Mouse (Mus musculus) lung, postnatal 36 days (tissue): ENCODE measurements around the gene Ppp1r17.

Source experiments
- DNase-seq: peaks from one replicate; pipeline ENCODE4 v3.0.0; 2022; ENCODE audit warnings: mixed read lengths

Gene Ppp1r17

DNA sequence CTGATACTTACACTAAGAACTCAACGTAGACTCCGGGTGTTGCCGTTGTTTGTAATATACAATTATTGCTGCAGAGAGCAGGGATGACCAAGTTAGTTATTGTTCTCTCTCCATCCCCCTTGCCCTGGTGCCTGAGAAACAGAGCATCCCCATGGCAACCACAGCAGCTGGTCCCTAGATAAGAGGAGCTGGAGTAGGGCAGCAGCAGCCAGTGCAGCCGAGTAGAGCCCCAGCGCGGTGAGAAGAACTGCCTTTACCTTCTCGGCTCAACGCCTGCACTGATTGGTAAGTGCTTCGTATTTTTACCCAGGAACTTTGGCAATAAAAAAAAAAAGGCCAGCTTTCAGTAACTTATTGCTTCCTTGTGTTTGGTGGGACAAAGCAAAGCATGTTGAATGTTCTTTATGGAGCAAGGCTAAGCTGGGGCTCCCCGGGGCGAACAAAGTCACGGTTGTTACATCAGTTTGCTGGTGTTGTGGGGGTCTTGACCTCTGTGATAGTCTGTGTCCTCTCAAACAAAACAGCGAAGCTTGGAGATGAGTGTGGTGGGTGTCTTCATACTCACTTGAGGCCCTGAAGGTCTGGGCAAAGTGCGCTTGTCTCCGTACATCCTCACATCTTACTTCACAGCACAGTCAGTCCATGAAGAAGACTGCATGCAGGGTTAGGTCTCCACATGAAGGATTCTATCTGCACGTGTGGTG is at the start of gene Ppp1r17:
Gene Ppp1r17 (plus strand): TSS at position 207 of the 704 bp plus-strand sequence.
- DNase-seq, result no peak

DNA sequence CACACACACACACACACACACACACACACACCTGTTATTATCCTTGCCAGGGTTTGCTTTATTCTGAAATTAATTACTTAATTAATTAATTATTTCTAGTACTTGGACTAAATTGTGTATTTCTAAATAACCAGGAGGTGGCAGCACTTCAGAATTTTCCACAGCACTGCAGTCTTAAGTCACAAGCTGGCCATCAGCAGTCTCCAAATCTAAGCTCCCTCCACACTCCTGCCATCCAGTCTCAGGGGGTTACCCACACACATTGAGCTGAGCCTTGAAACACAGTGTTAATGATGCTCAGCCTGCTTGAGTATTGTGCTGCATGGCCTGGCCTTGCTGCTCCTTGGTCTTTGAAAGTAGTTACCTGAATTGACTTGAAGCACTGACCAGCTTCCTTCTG is 44.3 kb upstream of the Ppp1r17 start:
- DNase-seq, result peak; percentile 16

DNA sequence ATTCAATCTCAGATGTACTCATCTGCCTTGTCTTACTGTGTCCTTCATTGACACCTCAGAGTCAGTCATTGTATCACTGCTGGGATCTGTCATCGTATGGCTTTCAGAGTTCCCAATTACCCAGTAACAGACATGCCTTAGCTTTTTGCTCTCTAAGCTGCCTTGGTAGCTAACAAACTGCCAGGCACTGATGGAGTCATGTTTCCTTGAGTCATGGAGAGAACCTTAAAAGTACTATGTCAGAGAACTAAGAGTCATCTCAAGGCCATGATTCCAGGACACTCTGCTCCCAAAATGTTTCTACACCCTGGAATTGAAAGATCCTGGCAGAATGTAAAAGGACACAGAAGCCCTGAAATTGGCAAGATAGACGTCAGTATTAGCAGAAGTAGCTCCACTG is 37.5 kb upstream of the Ppp1r17 start:
- no peak for DNase-seq

DNA sequence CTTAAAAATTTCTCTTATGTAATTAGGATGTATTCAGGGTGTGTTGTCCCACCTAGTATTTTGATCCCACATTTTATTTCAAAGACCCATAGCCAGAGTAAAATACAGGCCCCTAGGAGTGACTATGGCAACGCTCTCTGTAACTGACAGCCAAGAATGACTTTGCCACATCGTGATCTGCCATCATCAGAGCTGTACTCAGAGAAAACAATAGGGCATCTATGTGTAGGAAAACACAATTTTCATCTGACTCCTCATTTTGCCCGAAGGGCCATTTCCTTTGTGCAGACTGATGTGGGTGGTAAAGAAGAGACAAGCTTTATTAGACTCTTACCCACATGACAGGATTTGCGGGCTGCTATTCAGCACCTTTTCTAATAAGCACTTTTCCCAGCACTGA is 8.6 kb upstream of the Ppp1r17 start:
- no peak for DNase-seq

DNA sequence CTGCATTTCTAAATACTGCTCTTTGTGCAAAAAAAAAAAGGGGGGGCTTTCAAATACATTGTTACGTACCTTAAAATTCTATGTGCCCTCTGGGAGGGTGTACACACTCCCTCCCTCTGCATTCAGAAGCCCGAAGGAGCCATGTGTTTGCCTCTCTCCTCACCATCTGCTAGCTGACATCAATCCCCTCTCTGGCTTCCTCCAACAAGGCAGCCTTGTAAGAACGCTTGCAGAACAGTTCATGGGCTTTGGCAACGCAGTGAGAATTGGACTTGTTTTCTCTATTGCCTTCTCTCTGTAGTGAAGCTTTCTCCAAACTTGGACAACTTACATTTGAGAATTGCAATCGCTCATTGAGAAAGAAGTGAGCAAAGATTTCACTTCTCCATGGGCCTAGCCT is 4.9 kb upstream of the Ppp1r17 start:
- DNase-seq, result no peak

DNA sequence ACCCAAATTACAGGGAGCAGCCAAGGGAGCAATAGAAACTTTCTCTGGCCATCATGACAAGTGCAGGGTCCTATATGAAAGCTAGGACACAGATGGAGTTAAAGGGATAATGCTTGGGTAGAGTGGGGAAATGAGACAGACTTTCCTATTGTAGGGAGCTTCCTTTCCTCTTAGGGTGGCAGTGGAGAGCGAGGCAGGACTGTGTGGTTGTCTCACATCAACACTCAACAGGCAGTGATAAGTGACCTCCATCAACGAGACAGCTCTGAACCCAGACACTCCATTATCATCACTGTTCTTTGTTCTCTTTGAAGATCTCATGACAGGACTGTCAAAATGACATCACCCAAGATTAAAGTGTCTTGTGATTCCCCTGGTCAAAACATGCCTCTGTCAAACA is 2.3 kb downstream of the Ppp1r17 start:
- DNase-seq, result no peak

DNA sequence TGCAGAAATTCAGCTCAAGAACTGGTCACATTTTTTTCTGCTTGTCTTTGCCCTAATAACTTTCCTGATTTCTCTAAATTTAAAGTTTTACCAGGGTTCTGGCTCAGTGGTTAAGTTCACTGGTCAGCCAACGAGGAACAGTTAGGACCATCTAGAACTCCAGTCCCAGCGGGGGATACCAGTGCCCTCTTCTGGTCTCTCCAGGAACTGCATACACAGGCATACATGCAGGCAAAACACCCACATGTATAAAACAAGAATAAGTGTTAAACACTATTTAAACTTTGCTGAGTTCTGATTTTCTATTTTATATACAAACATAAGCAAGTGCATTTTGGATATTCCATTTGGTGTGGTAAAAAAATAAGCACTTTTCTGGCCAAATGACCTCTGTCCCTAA is 8.2 kb downstream of the Ppp1r17 start:
- no peak for DNase-seq

DNA sequence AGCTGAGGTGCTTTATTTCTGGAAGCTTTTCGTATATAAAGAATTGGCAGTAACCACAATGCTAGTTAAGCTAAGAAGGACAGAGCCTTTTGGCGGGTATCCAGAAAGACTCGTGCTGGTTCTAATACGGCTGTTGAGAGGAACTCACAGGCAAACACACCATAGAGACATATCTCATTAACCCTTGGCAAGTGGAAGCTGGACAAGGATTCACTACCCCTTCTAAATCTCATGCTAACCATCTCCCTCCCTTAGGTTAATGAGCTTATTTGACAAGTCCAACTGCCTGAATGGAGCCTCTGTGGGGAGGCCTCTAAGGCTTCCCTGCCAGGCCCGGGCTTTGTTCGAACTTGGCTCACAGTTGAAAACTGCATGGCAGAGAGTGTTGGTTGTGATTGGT is 10.0 kb downstream of the Ppp1r17 start:
- no peak for DNase-seq

DNA sequence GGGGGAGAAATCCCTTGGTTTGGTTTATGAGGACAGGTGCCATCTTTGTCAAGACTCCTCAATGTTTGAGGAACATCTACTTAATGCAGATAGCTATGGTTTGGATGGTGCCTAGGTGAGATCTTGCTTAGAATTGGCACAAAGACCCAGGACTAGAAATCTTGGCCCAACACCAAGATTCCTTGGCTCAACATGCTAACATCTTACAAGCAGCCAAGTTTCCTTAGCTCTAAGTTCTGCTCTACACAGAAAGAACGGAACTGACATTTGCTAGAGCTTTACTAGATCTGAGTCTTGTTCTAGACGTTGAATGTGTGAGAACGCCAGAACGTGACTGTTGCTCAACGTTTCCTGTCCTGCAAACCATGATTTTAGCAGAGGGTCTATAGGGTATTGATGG is 10.7 kb downstream of the Ppp1r17 start:
- peak; percentile 1 for DNase-seq

DNA sequence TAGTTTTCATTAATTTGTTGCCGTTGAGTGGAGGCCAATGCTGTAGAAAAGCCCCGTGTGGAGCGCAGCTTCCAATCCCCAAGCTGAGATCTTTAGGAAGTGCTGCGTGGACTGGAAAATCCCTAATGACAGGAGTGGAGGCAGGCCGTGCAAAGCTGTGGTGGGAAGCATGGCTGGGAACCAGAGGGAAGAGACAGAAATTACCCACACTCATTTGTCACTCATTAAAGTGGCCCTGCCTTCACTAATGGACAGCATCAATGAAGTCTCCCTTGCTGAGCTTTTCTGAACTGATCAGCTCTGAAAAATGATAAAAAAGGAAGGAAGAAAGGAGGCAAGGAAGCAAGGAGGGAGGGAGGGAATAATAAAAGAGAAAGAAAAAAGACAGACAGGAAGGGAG is 12.7 kb downstream of the Ppp1r17 start:
- no peak for DNase-seq

DNA sequence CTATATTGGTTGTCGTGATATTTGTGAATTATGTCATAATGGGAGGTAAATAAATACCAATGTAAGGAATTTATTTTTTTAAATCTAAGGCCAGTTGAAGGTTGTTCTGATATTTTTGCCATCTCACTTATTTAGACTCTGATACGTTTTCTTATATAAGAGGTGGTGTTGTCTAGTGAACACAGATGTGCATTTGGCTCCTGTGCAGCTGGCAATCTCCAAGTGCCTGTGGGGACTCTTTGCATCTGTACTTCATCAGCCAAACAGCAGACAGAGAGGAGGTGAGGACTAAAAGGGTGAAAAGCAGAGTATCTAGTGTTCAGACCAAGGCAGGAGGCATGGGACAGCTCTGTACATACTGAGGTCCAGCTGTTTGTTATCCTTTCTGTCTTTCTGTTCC is 14.9 kb downstream of the Ppp1r17 start:
- DNase-seq, result no peak

DNA sequence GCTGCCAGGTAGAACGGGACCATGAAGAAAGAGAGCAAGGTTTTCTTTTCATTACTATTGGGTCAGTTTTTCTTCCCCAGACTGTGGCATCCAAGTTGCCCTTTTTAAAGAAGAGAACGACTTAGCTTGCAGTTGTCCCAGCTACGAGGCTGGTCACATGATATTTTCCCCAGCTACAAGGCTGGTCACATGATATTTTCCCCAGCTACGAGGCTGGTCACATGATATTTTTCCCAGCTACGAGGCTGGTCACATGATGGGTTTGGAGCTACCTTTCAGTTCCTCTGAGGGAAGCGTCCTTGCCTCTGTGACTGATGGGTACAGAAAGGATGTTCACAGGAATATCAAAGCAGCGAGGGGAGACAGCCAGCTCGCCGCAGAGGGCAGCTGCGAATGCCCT is 17.8 kb downstream of the Ppp1r17 start:
- no peak for DNase-seq

DNA sequence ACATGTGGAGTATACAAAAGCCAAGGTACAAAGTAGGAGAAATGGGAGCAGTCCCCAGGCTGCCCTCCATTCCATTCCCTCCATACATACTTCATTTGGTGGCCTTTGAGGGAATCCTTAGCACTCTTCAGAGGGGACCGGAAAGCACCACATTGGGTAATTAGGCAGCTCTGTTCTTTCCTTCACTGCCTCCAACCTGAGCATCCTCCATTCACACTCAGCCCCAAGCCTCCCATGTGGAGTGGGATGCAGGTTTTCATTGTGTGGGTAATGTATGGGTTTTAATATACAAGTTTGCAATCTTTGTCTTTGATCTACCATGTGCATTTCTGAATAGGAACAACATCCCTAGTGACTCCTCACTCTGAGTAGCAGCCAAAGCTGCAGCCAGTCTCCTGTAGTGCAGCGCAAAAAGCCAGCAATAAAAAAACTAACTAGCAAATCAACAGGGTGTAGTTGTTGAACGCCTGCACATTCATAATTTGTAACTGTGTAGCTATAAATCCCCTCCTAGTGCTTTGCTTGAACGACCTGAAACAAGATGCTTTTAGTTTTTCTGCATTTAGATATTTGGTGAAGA is 22.3 kb downstream of the Ppp1r17 start:
- DNase-seq, result no peak

DNA sequence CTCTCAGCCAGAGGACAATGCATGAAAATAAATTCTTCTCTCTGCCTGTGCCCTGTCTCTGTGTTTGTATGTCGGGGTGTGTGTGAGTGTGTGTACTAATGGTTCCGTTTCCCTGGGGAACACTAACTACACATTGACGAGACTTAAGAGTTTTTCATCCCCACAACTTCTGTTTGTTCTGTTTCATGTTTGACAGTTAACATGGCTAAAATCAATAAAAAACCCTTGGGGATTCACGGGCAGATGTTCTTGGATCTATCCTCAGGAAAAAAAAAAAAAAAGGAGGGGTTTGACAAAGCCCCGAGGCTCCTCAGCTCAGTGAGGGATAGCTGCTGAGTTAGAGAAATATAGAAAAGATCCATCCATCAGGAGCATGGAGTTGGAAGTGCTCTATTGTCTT is 27.0 kb downstream of the Ppp1r17 start:
- DNase-seq, result no peak

DNA sequence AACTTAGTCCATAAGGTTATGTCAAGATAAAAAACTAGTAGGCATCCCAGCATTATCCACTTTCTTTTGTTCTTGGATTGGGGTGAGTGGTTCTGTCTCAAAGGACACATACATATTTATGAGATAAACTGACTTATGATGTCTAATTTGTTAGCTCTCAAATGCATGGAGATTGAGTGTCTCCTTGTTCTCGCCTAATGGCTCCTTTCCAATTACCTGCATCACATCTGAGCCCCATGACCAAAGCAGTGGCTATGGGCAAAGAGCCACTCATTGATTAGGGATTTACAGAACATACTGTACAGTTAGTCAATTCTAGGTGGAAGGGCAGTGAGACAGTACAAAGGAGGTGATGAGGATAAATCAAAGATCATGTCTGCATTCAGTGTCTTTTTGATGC is 27.4 kb downstream of the Ppp1r17 start:
- no peak for DNase-seq

DNA sequence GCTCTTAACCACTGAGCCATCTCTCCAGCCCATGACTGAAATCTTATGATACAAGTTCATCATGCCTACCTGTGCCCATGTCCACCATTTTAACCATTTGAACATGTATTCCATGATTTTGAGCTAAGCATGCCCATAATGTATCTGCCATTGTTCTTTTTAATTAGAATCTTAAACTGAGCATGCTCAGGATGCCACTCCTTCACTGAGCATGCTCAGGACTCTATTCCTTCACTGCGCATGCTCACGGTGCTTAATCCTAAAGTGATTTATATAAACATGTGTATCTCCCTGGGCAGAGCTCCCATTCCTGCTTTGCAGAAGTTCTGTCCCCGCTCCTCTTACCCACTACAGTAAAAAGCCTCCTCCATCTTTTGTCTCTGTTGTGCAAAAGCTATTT is 31.3 kb downstream of the Ppp1r17 start:
- no peak for DNase-seq

DNA sequence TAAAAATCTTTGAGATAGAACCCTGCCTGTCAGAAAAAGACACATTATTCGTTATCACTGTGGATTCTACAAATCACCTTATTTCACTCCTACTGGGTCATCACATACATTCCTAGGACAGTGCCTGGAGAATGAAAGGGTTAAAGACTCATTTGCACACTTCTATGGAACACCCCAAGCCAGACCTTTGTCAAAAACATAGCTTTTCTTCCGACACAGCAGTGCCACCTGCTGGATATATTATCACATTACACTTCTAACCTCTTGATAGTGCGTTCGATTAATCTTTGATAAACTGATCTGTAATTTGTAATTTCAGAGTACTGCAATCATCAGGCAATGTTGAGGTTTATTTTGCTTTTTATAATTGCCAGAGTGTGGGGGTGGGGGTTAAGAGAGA is 31.8 kb downstream of the Ppp1r17 start:
- peak; percentile 29 for DNase-seq

DNA sequence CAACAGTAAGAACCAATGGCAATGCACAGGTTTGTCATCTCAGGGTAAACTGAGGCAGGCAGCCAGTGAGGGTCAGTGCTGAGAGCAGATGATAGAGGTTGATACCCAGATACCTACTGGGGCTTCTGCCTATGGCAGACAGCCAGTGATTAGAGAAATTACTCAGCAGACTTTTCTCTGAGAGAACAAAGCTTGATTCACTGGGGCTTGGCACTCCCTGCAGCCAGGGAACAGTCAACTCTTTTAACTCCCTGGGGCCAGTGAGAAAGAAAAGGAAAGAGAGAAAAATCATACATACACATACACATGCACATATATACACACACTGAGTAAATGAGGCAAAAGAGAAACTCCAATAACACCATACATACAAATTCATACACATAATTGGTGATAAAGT is 46.4 kb downstream of the Ppp1r17 start:
- no peak for DNase-seq

DNA sequence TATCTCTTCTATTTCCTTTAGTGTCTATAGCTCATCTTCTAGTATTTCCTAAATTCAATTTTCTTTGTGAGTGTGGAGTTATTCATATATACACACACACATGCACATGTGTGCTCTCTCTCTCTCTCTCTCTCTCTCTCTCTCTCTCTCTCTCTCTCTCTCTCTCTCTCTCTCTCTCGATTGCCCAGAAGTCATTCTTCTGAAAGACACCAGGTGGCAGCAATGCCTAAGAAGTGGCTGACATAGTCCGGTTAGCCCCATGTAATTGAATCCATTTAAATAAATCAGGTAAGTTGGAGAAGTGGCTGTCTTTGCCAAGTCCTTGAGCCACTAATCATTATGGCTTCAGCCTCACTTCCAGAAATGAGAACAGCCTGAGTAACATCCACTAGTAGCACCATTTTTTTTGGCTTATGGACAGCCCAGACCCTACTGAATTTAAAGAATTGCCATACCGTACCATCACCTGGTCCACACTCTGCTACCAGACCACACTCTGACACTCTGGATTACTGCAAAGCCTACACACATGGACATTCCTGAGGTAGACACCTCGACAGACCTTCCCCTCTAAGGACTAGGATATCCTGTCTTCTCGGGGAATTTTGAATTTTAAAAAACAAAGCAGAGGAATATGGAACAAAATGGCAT is 49.5 kb downstream of the Ppp1r17 start:
- peak; percentile 6 for DNase-seq

DNA sequence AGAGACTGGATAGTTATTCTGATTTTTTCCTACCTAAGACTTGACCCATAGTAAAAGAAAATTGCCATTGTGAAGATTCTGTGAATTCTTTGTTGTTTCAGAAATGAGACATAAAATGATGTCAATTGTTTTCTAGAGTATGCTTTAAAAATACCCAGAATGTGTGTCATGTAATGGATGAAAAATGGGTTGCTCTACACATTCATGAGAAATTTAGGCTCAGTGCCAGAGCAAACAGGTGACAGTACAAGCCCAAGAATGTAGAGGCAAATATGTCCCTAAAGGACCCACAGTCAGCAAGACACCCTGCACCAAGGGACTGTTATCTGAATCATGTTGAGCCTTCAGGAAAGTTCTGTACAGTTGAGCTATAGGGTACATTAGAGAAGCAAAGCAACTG is 51.2 kb downstream of the Ppp1r17 start:
- DNase-seq, result no peak

DNA sequence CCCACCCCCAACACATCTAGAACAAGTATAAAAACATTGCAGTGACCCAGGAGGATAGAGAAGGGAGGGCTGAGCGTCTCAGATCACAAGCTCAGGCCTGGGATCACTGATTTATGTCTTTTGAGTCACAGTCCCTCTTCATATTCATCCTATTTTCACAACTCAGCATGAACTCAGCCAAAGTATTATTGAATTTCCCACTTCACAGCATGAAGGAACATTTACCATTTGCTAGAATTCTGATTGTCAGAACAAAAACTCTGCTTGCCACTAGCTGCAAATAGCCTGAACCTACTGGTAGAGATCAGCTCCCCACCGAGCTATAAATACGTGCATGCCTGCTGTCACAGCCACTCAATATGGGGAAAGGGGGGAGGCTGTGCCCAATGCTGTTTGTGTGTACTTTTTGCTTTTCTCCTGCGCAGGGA is 59.1 kb downstream of the Ppp1r17 start:
- DNase-seq, result no peak
